Mouse (Mus musculus): ENCODE results near the gene Gm44965. TPM values are rescaled to one million over a fixed set of nuclear protein-coding genes. Genes with fewer than 3 reads are reported as not detected.

Gene Gm44965
- 1 to 10 TPM; 1.0 to 2.2 TPM for total RNA-seq (2021)

- intact Hi-C loops (cut with DNase I) = no loop called here
- peak; percentile 87 for DNase-seq (ENCODE audit: low spot score)
Observed at GRCm38 (mm10) chr6:48593158-48594042, at the start of gene Gm44965, which contains the start of gene Repin1. Gene Gm44965, plus strand, starts transcription at chr6:48593941. Gene Repin1, plus strand, starts transcription at chr6:48593883.

GRCm38 (mm10) chr6:48545251-48545650 lies 48.5 kb upstream of the Gm44965 start:
- intact Hi-C loops (cut with DNase I) = no loop called here
- DNase-seq (ENCODE audit: low spot score) = no peak

GRCm38 (mm10) chr6:48546271-48546670 lies 47.5 kb upstream of the Gm44965 start:
- DNase-seq (ENCODE audit: low spot score) = no peak
- intact Hi-C loops (cut with DNase I) = loop anchor here (2.0 kb wide), 1 partner anchor 97 kb away; no protein-coding TSS in a partner anchor

- DNase-seq (ENCODE audit: low spot score) = peak; percentile 52
Observed at GRCm38 (mm10) chr6:48546858-48547257, 46.9 kb upstream of the Gm44965 start.

GRCm38 (mm10) chr6:48548314-48548713 lies 45.4 kb upstream of the Gm44965 start:
- no peak for DNase-seq (ENCODE audit: low spot score)
- intact Hi-C loops (cut with DNase I) = loop anchor here (2.0 kb wide), 1 partner anchor 30 kb away; no protein-coding TSS in a partner anchor

More at GRCm38 (mm10) chr6:48546858-48547257, 46.9 kb upstream of the Gm44965 start:
- intact Hi-C loops (cut with DNase I) = loop anchor here (2.0 kb wide), 1 partner anchor 96 kb away; no protein-coding TSS in a partner anchor

GRCm38 (mm10) chr6:48552918-48553317 lies 40.8 kb upstream of the Gm44965 start:
- no peak for DNase-seq (ENCODE audit: low spot score)
- intact Hi-C loops (cut with DNase I) = no loop called here

- intact Hi-C loops (cut with DNase I) = no loop called here
- DNase-seq (ENCODE audit: low spot score) = no peak
Observed at GRCm38 (mm10) chr6:48553819-48554218, 39.9 kb upstream of the Gm44965 start.

- DNase-seq (ENCODE audit: low spot score) = peak; percentile 95
- intact Hi-C loops (cut with DNase I) = no loop called here
Observed at GRCm38 (mm10) chr6:48554280-48555103, 39.2 kb upstream of the Gm44965 start, which contains the start of gene Lrrc61. Gene Lrrc61, plus strand, starts transcription at chr6:48554796.

GRCm38 (mm10) chr6:48555104-48555890 lies 38.4 kb upstream of the Gm44965 start:
- DNase-seq (ENCODE audit: low spot score) = no peak
- intact Hi-C loops (cut with DNase I) = no loop called here

- DNase-seq (ENCODE audit: low spot score) = no peak
- intact Hi-C loops (cut with DNase I) = no loop called here
Observed at GRCm38 (mm10) chr6:48555956-48556355, 37.8 kb upstream of the Gm44965 start.

- DNase-seq (ENCODE audit: low spot score) = no peak
- intact Hi-C loops (cut with DNase I) = no loop called here
Observed at GRCm38 (mm10) chr6:48565693-48566310, 27.9 kb upstream of the Gm44965 start.

GRCm38 (mm10) chr6:48566312-48566711 lies 27.4 kb upstream of the Gm44965 start:
- intact Hi-C loops (cut with DNase I) = no loop called here
- DNase-seq (ENCODE audit: low spot score) = peak; percentile 55

- intact Hi-C loops (cut with DNase I) = no loop called here
- peak; percentile 40 for DNase-seq (ENCODE audit: low spot score)
Observed at GRCm38 (mm10) chr6:48568036-48568984, 25.4 kb upstream of the Gm44965 start.

GRCm38 (mm10) chr6:48569065-48569807 lies 24.5 kb upstream of the Gm44965 start:
- intact Hi-C loops (cut with DNase I) = no loop called here
- DNase-seq (ENCODE audit: low spot score) = no peak

- DNase-seq (ENCODE audit: low spot score) = no peak
- intact Hi-C loops (cut with DNase I) = no loop called here
Observed at GRCm38 (mm10) chr6:48572014-48572413, 21.7 kb upstream of the Gm44965 start.

- peak; percentile 61 for DNase-seq (ENCODE audit: low spot score)
- intact Hi-C loops (cut with DNase I) = no loop called here
Observed at GRCm38 (mm10) chr6:48572572-48573061, 21.1 kb upstream of the Gm44965 start, which contains the start of gene Rarres2. Gene Rarres2, minus strand, starts transcription at chr6:48572789.

- DNase-seq (ENCODE audit: low spot score) = no peak
- intact Hi-C loops (cut with DNase I) = no loop called here
Observed at GRCm38 (mm10) chr6:48573280-48573679, 20.5 kb upstream of the Gm44965 start.

Measured in heart, postnatal 25 days (tissue).